Mouse (Mus musculus): ENCODE results near the gene Hsd17b2.

DNA sequence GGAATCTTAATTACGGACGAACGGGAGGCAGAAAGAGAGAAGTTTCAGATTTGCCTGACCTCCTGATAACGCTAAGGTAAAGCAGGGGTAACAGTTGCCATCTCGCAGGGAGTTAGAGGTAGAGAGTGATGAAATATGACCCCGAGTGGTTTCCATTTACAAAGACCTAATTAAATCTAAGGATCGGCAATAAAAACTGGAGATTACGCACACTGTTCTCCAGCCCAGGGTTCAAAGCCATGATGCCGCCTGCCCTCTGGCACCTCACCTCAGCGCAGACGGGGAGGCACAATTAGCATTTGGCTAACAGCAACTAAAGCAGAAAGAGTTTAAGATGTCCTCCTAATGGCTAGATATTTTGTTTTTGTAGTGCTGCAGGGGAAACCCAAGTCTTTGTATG lies 31.2 kb upstream of the Hsd17b2 start:
- TF ChIP-seq GATA1 (IDR thresholded peaks at IDR 0.05; ENCODE audit: low read length): no peak
- no peak for TF ChIP-seq TAL1 (IDR thresholded peaks at IDR 0.05; ENCODE audit: low read length)

Measured in erythroblast, embryonic 14.5 days (primary cell).